Mouse (Mus musculus): ENCODE measurements around the gene Tbcc.

Tbcc gene

DNA sequence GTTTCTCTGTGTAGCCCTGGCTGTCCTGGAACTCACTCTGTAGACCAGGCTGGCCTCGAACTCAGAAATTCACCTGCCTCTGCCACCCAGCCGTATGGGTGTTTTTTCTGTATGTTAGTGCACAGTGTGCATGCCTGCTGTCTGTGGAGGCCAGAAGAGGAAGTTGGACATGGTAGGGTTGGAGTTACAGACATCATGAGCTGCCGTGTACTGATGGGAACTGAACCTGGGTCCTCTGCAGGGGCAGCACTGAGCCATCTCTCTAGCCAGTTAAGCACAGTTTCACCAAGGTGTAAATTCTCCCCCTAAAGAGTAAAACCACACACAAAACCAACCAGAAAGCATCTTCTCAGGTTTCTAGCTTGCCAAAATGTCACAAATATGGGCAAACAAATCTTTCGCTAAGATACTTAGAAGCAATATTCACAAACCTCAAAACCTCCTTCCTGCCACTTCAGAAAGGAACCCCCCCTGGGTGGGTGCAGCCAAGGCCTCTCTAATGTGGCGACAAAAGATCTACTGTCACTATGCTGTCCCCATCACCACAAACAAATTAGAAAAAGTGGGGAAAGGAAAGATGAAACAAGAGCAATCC, 20.2 kb upstream of the Tbcc start:
- DNase-seq (ENCODE audit: low read depth), result peak; percentile 87

GRCm38 (mm10) chr17:46870913-46871312, 19.6 kb upstream of the Tbcc start:
- DNase-seq (ENCODE audit: low read depth), result peak; percentile 69

DNA sequence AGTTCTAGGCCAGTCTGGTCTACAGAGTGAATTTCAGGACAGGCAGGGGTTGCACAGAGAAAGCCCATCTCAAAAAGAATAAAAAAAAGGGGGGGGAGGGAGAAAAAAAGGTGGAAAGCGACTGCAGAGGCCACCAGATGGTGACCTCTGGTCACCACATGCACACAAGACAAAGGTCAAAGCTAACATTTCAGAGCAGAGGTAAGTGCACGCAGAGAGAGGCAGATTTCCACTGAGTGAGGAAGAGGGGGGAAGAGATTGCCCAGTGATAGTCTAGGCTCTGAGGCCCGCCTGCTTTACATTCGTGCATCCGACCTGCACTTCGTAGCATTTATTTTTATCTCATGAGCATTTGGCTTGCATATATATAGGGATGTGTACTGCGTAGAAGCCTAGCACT, 17.7 kb upstream of the Tbcc start:
- no peak for DNase-seq (ENCODE audit: low read depth)

GRCm38 (mm10) chr17:46874133-46874532, 16.4 kb upstream of the Tbcc start:
- DNase-seq (ENCODE audit: low read depth), result peak; percentile 36

DNA sequence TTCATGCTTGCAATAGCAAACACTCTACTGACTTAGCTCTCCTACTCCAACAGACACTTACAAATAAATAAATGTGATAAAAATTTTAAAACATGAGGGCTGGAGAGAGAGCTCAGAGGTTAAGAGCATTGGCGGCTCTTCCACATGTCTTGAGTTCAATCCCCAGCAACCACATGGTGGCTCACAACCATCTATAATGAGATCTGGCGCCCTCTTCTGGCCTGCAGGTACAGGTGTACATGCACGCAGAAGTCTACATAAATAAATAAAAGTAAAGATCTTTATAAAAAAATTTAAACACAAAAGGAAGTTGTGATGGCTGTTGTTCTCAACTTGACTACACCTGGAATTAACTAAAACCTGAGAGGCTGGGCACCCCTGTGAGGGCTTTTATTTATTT, 14.9 kb upstream of the Tbcc start:
- DNase-seq (ENCODE audit: low read depth), result peak; percentile 44

GRCm38 (mm10) chr17:46876371-46876950, 14.0 kb upstream of the Tbcc start:
- no peak for DNase-seq (ENCODE audit: low read depth)

- DNase-seq (ENCODE audit: low read depth), result no peak
Observed at GRCm38 (mm10) chr17:46877061-46877460, 13.4 kb upstream of the Tbcc start.

DNA sequence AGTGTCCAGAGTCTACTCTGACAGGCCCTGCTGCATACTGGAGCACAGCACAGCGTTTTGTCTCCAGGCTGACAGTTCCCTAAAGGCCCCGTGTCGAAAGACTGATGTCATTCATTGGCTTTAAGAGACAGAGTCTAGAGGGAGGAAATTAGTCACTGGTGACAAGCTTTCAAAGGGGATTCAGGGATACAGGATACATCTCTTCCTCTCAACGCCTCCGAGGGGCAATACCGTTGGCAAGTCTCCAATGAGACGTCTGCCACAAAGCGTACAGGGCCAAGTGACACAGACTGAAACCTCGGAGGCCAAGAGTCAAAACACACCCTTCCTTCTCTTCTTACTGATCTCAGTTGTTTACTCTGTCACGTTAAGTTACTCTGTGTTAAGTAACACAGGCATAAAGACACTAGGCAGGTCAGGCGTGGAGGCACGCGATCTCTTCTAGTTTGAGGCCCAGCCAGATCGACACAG, 10.6 kb upstream of the Tbcc start:
- no peak for DNase-seq (ENCODE audit: low read depth)

DNA sequence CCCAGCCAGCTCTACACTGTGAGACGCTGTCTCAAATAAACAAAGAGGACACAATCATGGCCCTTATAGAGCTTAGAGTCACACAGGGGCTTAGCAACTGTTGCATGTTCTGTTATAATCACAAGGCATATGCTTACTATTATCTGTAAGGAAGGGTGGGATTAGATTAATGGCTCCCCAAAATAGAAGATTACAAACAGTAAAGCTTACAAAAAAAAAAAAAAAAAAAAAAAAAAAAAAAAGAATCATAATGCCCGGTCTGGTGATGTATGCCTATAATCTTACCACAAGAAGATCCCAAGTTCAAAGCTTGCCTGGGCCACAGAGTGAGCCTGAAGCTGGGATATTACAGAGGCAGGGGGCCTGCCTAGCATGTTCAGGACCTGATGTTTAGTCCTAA, 10.2 kb upstream of the Tbcc start:
- DNase-seq (ENCODE audit: low read depth), result no peak

- DNase-seq (ENCODE audit: low read depth), result no peak
Observed at GRCm38 (mm10) chr17:46881728-46882127, 8.8 kb upstream of the Tbcc start.

- no peak for DNase-seq (ENCODE audit: low read depth)
Observed at GRCm38 (mm10) chr17:46883107-46883506, 7.4 kb upstream of the Tbcc start.

DNA sequence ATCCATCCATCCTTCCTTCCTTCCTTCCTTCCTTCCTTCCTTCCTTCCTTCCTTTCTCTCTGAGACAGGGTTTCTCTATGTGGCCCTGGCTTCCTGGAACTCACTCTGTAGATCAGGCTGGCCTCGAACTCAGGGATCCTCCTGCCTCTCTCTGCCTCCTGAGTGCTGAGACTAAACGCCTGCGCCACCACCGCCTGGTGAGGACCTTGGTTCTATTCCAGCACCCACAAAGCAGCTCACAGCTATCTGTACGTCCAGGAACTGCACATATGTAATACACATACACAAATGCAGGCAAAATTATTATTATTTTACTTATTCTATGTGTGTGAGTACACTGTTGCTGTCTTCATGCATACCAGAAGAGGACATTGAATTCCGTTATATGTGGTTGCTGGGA, 5.7 kb upstream of the Tbcc start:
- DNase-seq (ENCODE audit: low read depth), result no peak

DNA sequence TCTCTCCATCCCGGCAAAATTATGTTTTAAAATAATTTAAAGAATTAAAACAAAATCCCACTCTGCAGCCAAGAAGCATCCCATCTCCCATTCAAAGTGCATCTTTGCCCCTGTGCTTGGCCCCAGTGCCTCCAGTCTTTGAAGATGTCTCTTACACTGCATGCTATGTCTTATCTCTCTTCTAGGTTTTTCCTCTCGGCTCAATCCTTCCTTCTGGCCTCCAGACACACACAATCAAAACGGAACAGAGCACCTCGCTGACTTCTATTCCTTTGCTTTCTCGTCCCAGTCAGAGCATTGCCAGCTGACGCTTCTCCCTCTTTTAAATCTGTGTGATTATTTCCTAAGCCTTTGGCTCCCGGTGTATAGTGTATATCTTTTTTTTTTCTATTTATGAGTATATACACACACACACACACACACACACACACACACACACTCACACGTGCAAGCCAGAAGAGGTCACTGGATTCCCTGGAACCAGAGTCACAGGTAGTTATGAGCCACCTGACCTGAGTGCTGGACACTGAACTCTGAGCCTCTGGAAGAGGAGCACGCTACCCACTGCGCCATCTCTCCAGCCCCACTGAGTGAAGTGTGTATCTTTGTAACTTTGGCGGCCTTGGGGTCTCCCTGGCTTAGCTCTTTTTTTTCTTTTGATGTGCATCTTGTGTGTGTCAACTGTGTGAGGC, 5.1 kb upstream of the Tbcc start:
- DNase-seq (ENCODE audit: low read depth), result no peak

DNA sequence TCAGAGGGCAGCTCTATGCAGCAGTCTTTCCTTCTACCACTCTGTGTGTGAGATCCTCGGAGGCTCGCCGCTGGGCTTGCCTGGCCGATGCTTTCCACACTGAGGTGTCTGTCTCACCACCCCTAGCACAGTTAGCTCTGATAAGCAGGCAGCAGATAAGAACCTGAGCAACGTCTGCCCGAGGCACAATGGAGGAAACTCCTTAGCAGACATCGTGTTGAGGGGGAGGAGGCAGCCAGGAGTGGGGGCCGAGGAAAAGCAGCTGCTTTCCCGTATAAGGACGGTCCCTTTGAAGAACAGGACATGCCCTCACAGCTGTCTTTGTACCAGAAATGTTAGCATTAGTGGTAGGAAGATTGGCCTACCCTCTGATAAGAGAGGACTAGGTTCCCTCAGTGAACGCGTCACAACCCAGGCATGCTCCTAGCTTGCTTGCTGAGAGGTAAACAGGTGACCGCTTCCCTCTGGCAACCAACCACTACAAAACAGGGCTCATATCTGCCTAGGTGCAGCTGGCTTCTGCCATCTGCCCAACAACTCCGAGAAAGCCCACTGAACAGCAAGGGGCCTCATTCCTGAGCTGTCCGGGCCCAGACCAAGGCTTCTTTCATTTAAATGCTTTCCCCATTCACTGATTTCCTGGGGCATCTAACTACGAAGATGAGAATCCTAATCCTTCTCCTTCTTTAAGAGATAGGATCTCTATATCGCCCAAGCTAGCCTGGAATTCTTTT, 4.4 kb upstream of the Tbcc start:
- no peak for DNase-seq (ENCODE audit: low read depth)

DNA sequence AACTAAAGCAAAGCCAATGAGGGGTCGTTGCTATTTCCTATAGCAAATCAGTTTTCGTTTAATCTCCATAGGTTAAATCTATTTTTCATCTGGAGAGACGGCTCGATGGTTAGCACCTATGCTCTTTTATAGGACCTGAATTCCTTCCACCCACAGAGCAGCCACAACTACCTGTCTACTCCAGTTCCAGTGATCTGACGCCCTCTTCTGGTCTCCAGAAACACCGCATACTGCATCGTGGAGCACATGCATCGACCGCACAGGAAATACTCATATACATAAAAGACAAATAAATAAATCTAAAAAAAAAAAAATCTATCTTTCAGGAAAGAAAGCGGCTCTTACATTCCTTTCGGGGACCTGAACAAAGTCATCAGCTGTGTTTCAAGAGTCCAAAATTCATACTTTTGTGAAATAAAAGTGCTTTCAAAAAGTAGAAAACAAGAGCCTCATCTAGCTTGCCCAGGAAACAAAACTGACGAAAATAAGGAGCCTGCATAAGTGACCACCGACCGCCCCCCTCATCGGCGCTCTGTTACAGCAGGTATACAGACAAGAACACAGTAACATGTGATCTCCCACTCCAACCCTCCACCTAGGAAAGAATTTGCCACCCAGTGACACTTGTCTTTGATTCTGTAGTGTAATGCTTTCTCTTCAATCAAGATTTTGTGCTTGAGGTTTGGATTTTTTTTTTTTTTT, 1.8 kb upstream of the Tbcc start:
- peak; percentile 77 for DNase-seq (ENCODE audit: low read depth)

- DNase-seq (ENCODE audit: low read depth), result peak; percentile 52
Observed at GRCm38 (mm10) chr17:46889450-46890084, 917 bp upstream of the Tbcc start.

GRCm38 (mm10) chr17:46890843-46891594, 535 bp downstream of the Tbcc start:
- no peak for DNase-seq (ENCODE audit: low read depth)

DNA sequence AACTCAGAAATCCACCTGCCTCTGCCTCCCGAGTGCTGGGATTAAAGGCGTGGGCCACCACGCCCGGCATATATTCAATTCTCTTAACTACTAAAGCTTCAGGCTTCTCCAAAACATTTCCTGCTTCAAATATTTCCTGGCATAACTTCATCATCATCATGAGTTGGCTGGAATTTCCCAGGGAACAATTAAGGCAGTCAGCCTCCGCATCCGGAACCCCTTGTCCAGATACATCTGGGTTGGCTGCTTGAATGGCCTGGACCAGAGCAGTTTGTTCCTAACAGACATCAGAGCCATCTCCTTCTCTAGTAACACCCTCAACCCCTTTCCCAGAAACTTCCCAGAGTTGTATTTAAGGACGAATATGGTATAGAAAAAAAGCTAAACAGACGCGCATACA, 4.9 kb downstream of the Tbcc start:
- DNase-seq (ENCODE audit: low read depth), result no peak

GRCm38 (mm10) chr17:46897221-46897950, 6.9 kb downstream of the Tbcc start:
- DNase-seq (ENCODE audit: low read depth), result no peak

DNA sequence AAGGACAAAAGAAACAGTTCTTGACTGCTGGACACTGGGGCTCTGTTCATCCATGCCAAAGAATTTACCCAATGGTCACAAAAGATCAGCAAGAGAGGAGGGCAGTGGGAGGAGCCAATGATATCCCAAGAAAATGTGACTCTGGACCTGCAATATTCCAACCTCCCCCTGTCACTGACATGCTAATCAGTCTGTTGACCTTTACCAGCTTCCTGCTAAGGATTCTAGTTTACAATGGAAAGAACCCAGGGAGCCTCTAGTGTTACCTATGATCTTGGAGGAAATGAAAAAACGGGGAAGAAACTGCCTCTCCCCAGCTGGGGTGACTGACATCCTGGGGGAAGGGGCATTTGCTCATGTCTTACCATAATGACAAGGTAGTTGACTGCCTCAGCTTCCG, 10.5 kb downstream of the Tbcc start:
- DNase-seq (ENCODE audit: low read depth), result no peak

Data from naive thymus-derived CD4-positive, alpha-beta T cell, adult 2 months (primary cell).